In genomic region chr19:56397663-56398527, GRCm38 (mm10) we compare ENCODE assay signal across 8 mouse cellular contexts. TPM values are rescaled to one million over a fixed set of nuclear protein-coding genes. Genes with fewer than 3 reads are reported as not detected.
DNase-seq lines count a peak whose midpoint lies in the region; ATAC-seq and TF ChIP-seq lines count a peak whose summit lies in the region.

No protein-coding gene starts in this region.

- WGBS in kidney, postnatal 0 days = 47% methylated on average over 11 of the region's 11 CpGs
- 59% methylated on average over 11 of the region's 11 CpGs for WGBS in embryonic facial prominence, embryonic 12.5 days
- 45% methylated on average over 11 of the region's 11 CpGs for WGBS in intestine, embryonic 14.5 days
- WGBS in midbrain, embryonic 16.5 days = 66% methylated on average over 11 of the region's 11 CpGs

- H3K4me2 ChIP-seq in kidney, postnatal 0 days (ENCODE audit: low read length) = peak overlapping the region; percentile 89
- peak overlapping the region; percentile 73 for H3K4me2 ChIP-seq in embryonic facial prominence, embryonic 12.5 days (replicated peaks)
- H3K4me2 ChIP-seq in intestine, embryonic 14.5 days (ENCODE audit: low read length) = peak overlapping the region; percentile 91
- H3K4me2 ChIP-seq in midbrain, embryonic 16.5 days (ENCODE audit: low read length) = peak overlapping the region; percentile 93

- TF ChIP-seq CTCF in kidney, postnatal 0 days (IDR thresholded peaks at IDR 0.05; ENCODE audit: low read depth) = no peak

- no peak for DNase-seq in kidney, postnatal 0 days (ENCODE audit: low spot score)
- DNase-seq in kidney, postnatal 36 days = no peak
- DNase-seq in intestine, embryonic 14.5 days (ENCODE audit: low spot score) = no peak
- no peak for DNase-seq in urinary bladder, postnatal 36 days (ENCODE audit: low spot score in 2 of 2)
- no peak for DNase-seq in gastrocnemius, postnatal 14 days
- DNase-seq in gastrocnemius, postnatal 4 days (ENCODE audit: low spot score in 2 of 2) = no peak

- H3K9me3 ChIP-seq in kidney, postnatal 0 days (replicated peaks; ENCODE audit: low read length) = no peaks in the 10 kb centered on the region
- no peaks in the 10 kb centered on the region for H3K9me3 ChIP-seq in embryonic facial prominence, embryonic 12.5 days
- H3K9me3 ChIP-seq in intestine, embryonic 14.5 days (ENCODE audit: control insufficient read depth, low read length) = no peaks in the 10 kb centered on the region
- no peaks in the 10 kb centered on the region for H3K9me3 ChIP-seq in midbrain, embryonic 16.5 days (replicated peaks; ENCODE audit: control insufficient read depth, low read length, poor library complexity, severe bottlenecking)

- intact Hi-C loops in gastrocnemius, postnatal 14 days (cut with DNase I; ENCODE audit: low total_unique reads) = no loop called here

- ATAC-seq in kidney, postnatal 0 days (replicated peaks; ENCODE audit: low FRiP score, low read depth) = no peak
- ATAC-seq in embryonic facial prominence, embryonic 12.5 days (ENCODE audit: insufficient number of reproducible peaks, insufficient read depth, low FRiP score, low TSS enrichment) = no peak
- ATAC-seq in intestine, embryonic 14.5 days (replicated peaks; ENCODE audit: low FRiP score, low TSS enrichment, low read depth) = no peak
- no peak for ATAC-seq in midbrain, embryonic 16.5 days

- H3K27me3 ChIP-seq in kidney, postnatal 0 days (ENCODE audit: insufficient read depth, low read length) = no peaks in the 10 kb centered on the region
- peaks cover 14% of the 10 kb centered on the region; the same call in 1 of the 2 replicates for H3K27me3 ChIP-seq in embryonic facial prominence, embryonic 12.5 days
- H3K27me3 ChIP-seq in intestine, embryonic 14.5 days (replicated peaks; ENCODE audit: control insufficient read depth, insufficient read depth, low read length) = no peaks in the 10 kb centered on the region
- peaks cover 10% of the 10 kb centered on the region for H3K27me3 ChIP-seq in midbrain, embryonic 16.5 days (ENCODE audit: control insufficient read depth, insufficient read depth, low read depth, low read length)

- peak overlapping the region; percentile 91 for H3K27ac ChIP-seq in kidney, postnatal 0 days
- peak overlapping the region; percentile 4; the same call in 1 of the 2 replicates for H3K27ac ChIP-seq in embryonic facial prominence, embryonic 12.5 days
- peak overlapping the region; percentile 87; the same call in 1 of the 2 replicates for H3K27ac ChIP-seq in intestine, embryonic 14.5 days (ENCODE audit: low read depth)
- H3K27ac ChIP-seq in midbrain, embryonic 16.5 days (ENCODE audit: low read length) = peak overlapping the region; percentile 48

- peak overlapping the region; percentile 74 for H3K9ac ChIP-seq in kidney, postnatal 0 days (ENCODE audit: low read depth, low read length)
- H3K9ac ChIP-seq in embryonic facial prominence, embryonic 12.5 days = peak overlapping the region; percentile 68
- peak overlapping the region; percentile 86 for H3K9ac ChIP-seq in intestine, embryonic 14.5 days (ENCODE audit: low read length)
- H3K9ac ChIP-seq in midbrain, embryonic 16.5 days (ENCODE audit: low read depth, low read length) = peak overlapping the region; percentile 80

- H3K36me3 ChIP-seq in kidney, postnatal 0 days (ENCODE audit: insufficient read depth, low read length) = no peaks in the 10 kb centered on the region
- H3K36me3 ChIP-seq in embryonic facial prominence, embryonic 12.5 days = no peaks in the 10 kb centered on the region
- no peaks in the 10 kb centered on the region for H3K36me3 ChIP-seq in intestine, embryonic 14.5 days (ENCODE audit: control insufficient read depth, insufficient read depth, low read length)
- no peaks in the 10 kb centered on the region for H3K36me3 ChIP-seq in midbrain, embryonic 16.5 days (ENCODE audit: control insufficient read depth, insufficient read depth, low read length)

- H3K4me1 ChIP-seq in kidney, postnatal 0 days (replicated peaks; ENCODE audit: insufficient read depth, low read length) = 0 out of 2 replicates have a peak, but pooled peaks cover 9% of the 10 kb centered on the region
- H3K4me1 ChIP-seq in embryonic facial prominence, embryonic 12.5 days = peaks cover 16% of the 10 kb centered on the region; the same call in 1 of the 2 replicates
- peaks cover 5% of the 10 kb centered on the region; the same call in 1 of the 2 replicates for H3K4me1 ChIP-seq in intestine, embryonic 14.5 days (replicated peaks; ENCODE audit: control insufficient read depth, insufficient read depth, low read length)
- H3K4me1 ChIP-seq in midbrain, embryonic 16.5 days (ENCODE audit: control insufficient read depth, insufficient read depth, low read length) = peaks cover 11% of the 10 kb centered on the region

- peak overlapping the region; percentile 60 for H3K4me3 ChIP-seq in kidney, postnatal 0 days (replicated peaks; ENCODE audit: low read depth, low read length)
- H3K4me3 ChIP-seq in embryonic facial prominence, embryonic 12.5 days = peak overlapping the region; percentile 61
- peak overlapping the region; percentile 56 for H3K4me3 ChIP-seq in intestine, embryonic 14.5 days (ENCODE audit: low read depth, low read length)
- H3K4me3 ChIP-seq in midbrain, embryonic 16.5 days (ENCODE audit: low read depth, low read length) = peak overlapping the region; percentile 65

RNA-seq across cellular contexts. Expression of gene Casp7, which starts 1.0 kb away (rescaled TPM):
- polyA plus RNA-seq in kidney, postnatal 0 days (2015; fragmentation: Nextera tagmentation; extraction: Ambion mirVana) = 24.2 and 28.6 TPM in 2 replicates
- 30.7 and 32.1 TPM in 2 replicates for polyA plus RNA-seq in embryonic facial prominence, embryonic 12.5 days (2016; fragmentation: Nextera tagmentation; extraction: Ambion mirVana)
- 27.1 and 30.9 TPM in 2 replicates for polyA plus RNA-seq in intestine, embryonic 14.5 days (2014; fragmentation: Nextera tagmentation; extraction: Ambion mirVana)
- polyA plus RNA-seq in midbrain, embryonic 16.5 days (2015; fragmentation: Nextera tagmentation; extraction: Ambion mirVana) = 22.2 and 26.0 TPM in 2 replicates
- 1 to 10 TPM; 6.2 to 7.7 TPM for total RNA-seq in gastrocnemius, postnatal 14 days (2021)
- total RNA-seq in gastrocnemius, postnatal 4 days (2021) = 10 to 100 TPM; 18.0 to 18.7 TPM

RNA-seq across cellular contexts. Expression of gene Nrap, which starts 8.1 kb away (rescaled TPM):
- polyA plus RNA-seq in kidney, postnatal 0 days (2015; fragmentation: Nextera tagmentation; extraction: Ambion mirVana) = 0.41 and 0.42 TPM in 2 replicates
- polyA plus RNA-seq in embryonic facial prominence, embryonic 12.5 days (2016; fragmentation: Nextera tagmentation; extraction: Ambion mirVana) = 0.19 and 0.34 TPM in 2 replicates
- 0.26 and 0.27 TPM in 2 replicates for polyA plus RNA-seq in intestine, embryonic 14.5 days (2014; fragmentation: Nextera tagmentation; extraction: Ambion mirVana)
- 0.97 and 1.3 TPM in 2 replicates for polyA plus RNA-seq in midbrain, embryonic 16.5 days (2015; fragmentation: Nextera tagmentation; extraction: Ambion mirVana)
- 100 to 1,000 TPM; 506 to 571 TPM for total RNA-seq in gastrocnemius, postnatal 14 days (2021)
- 100 to 1,000 TPM; 293 to 350 TPM for total RNA-seq in gastrocnemius, postnatal 4 days (2021)

Comparison
In these comparisons a context has a peak if more than half of its experiments do, and no peak if none do; other contexts are left out.
1. H3K27ac ChIP-seq: peak in every context shown above with its lines; median percentile 91 in kidney, postnatal 0 days; 87 in intestine, embryonic 14.5 days; 48 in midbrain, embryonic 16.5 days; 4 in embryonic facial prominence, embryonic 12.5 days.